Mouse (Mus musculus) urinary bladder, postnatal 14 days (tissue): ENCODE data around the gene Akt1.

Experiments
- DNase-seq: peaks from one replicate; pipeline ENCODE4 v3.0.0; 2021; ENCODE audit warnings: low spot score

The Akt1 gene

DNA sequence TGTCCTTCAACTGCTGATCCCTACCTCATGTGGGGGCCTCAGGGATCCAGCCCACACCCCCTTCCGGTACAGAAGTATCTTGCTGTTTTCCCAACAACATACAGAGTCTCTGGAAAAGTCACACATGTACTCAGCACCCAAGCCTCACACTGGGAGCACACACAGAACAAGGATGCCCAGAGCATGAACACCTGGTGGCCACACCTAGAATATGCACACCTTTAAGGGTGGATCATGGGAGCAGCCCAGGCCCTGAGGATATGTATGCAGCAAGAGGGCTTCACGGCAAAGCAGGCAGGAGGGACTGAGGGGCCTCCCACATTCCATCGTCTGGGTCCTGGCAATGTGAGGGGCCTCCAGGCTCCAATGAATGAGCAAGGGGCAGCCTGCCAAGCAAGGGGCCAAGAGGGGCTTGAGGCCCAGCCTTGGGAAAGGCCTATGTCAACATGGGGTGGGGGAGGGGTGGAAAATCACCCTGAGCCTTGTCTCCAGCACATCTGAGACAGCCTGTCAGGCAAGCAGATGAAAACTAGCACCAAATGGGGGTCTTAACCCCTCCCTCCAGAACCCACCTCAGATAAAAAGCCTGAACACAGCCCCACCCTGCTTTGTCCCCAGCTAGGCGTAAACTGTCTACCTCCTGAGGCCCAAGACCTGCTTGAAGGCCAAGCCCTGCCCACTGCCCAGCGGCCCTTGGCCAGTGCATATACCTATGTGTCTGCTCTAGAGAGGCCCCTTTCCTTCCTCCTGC is 13.9 kb downstream of the Akt1 start:
- peak; percentile 29 for DNase-seq

DNA sequence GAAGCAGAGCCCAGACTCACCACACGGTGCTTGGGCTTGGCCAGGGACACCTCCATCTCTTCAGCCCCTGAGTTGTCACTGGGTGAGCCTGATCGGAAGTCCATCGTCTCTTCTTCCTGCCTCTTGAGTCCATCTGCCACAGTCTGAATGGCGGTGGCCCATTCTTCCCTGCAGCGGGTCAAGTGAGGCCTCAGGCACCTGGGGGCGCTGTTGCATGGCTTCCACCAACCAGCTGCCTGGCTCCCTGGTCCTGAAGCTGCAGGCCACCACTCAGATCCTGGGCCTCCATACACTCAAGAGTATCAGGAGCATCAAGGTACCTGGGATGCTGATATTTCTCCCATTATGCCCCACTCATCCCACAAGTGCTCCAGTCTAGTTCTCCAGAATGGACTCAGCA is 15.6 kb downstream of the Akt1 start:
- DNase-seq = peak; percentile 79

DNA sequence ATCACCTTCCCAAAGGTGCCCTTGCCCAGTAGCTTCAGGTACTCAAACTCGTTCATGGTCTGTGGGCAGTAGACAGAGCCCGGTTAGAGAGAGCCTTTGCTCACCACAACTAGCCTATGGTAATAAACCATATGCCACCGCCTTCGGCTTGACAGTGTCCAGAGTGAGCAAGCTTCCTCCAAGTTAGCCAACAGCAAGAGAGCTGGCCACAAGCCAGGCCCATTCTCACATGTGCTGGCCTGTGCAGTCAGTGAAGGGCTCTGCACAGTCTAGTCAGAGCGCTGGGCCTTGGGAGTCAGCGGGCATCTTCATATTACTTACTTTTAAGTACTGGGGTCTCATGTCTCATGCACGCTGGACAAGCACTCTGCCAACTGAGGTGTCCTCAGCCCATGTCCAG is 16.1 kb downstream of the Akt1 start:
- peak; percentile 41 for DNase-seq

- DNase-seq = no peak
Observed at GRCm38 (mm10) chr12:112654076-112654475, 20.6 kb downstream of the Akt1 start.

DNA sequence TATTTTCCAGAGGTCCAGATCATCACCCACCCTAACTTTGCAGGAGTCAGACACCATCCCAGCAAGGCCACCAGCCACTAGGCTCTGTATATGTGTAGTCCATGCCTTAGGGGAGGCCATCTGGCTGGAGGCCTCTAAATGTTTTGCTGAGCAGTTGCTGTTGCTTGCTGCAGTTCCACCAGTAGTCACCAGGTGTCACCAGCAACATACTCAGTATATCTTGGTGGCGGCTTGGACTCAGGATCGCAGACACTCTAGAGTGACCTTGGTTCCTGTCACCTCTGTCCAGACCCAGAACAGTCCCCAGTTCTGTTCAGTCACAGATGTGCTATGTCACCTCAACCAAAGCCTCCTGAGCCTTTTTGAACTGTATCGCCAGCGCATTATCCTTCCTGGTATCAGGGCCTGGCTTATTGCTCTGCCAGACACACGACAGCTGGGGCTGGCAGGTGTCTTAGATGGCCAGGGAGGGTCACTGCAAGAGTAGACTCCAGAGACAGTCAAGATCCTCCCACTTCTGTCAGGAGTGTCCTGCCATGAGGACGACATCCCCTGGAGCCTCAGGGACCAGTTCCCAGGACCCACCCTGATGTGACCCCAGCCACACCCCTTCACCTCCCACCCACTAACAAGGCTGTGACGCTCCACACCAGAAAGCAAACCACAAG is 21.4 kb downstream of the Akt1 start:
- peak; percentile 90 for DNase-seq

- no peak for DNase-seq
Observed at GRCm38 (mm10) chr12:112651778-112652439, 22.8 kb downstream of the Akt1 start.

- DNase-seq = no peak
Observed at GRCm38 (mm10) chr12:112648081-112648480, 26.6 kb downstream of the Akt1 start.

GRCm38 (mm10) chr12:112646139-112646538 is 28.5 kb downstream of the Akt1 start:
- no peak for DNase-seq

- peak; percentile 45 for DNase-seq
Observed at GRCm38 (mm10) chr12:112644855-112645506, 29.7 kb downstream of the Akt1 start.

DNA sequence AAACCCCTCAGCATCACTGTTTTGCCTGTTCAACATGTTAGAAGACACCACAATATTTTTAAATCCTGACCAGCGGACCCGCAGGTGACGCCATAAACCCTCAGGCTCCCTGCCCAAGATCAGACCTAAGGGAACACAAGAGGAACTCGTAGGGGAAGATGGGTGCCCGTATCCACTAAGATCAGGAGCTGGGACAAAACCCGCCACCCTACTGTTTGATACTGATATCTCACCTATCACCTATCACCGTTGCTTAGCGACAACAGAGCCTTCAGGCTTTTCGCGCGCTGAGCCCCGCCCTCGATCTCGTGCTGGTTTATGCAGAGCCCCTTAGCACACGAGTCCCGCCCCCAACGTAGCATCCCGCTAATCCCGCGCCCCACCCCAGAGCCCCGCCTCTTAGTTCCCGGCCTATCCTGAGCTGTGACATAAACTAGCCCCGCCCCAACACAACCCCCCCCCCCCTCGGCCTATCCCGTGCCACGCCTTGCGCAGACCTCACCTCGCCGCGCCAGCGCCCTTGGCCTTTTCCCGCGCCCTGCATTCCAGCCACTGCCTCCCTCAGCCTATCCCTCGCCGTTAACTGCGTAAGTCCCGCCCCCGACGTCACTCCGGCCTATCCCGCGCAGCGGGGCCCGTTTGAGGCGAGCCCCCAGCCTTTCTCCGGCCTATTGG is 30.4 kb downstream of the Akt1 start, which contains the start of gene Siva1:
Siva1 (plus strand) TSS at position 500 of the 675 bp plus-strand sequence.
- DNase-seq = peak; percentile 100

- no peak for DNase-seq
Observed at GRCm38 (mm10) chr12:112643126-112643525, 31.6 kb downstream of the Akt1 start.

DNA sequence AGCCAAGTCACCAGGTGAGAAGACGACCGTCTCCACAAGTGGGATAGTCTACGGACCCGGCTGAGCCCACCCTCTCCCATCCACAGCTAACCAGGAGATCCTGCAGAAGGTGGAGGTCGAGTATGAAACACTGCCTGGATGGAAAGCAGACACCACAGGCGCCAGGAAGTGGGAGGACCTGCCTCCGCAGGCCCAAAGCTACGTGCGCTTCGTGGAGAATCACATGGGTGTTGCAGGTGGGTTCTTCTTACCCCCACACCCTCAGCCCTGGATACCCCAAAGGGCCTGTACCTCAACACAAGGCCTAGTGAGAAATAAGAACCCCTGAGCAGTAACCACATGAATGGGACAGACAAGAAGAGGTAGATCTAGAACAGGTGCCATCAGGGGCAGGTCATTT is 35.2 kb downstream of the Akt1 start:
- DNase-seq = no peak

DNA sequence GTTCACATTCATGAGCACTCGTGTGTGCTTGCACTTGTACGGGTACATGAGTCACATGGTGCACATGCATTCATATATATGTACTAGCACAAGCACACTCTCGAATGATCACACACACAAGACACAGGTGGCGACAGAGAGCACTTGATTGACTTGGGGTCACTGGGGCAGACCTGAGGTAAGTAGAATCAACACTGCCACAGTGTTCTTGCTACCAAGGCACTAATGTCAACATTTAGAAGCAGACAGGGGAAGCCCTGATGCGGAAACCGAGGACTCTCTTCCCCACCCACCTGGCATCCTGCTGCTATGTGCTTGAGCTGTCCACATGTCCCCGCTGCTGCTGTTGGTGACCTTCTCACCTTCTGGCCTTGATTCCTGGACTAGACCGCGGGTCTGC is 41.0 kb downstream of the Akt1 start:
- no peak for DNase-seq

DNA sequence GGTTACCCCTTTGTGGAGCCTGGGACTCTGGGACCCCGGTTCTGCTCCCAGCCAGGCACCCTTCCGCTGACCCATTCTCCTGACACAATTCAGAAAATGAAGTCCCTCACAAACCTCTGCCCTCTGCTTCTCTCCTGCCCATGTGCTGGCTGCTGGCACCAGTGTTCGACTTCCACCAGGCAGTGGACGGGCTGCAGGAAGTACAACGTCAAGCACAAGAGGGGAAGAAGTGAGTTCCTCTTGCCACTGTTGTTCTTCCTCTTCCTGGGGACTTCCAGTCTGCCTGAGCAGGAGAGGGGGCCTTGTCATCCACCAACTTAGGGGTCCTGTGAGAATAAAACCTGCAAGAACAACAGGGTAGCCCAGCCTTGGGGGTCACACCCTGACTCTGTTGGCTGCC is 41.8 kb downstream of the Akt1 start:
- no peak for DNase-seq

GRCm38 (mm10) chr12:112632084-112632777 is 42.5 kb downstream of the Akt1 start:
- DNase-seq = no peak

DNA sequence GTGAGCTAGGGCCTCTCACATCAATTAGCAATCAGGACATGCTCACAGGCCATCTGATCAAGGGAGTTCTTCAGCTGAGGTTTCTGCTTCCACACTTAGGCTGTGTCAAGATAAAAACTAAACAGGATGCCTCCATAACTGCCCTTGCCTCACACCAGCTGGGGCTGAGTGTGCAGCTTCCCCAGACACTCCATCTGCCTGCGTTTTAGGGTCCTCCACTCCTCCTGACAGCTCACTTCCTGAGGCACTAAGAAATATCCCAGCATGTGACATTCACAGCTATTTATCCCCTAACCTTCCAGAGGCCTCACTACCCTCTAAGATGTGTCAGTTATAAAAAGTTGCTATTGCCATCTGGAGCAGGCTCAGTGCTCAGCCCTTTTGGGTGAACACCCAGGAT is 43.2 kb downstream of the Akt1 start:
- DNase-seq = no peak

GRCm38 (mm10) chr12:112630796-112631195 is 43.9 kb downstream of the Akt1 start:
- no peak for DNase-seq

- DNase-seq = no peak
Observed at GRCm38 (mm10) chr12:112630029-112630428, 44.7 kb downstream of the Akt1 start.

GRCm38 (mm10) chr12:112628928-112629721 is 45.6 kb downstream of the Akt1 start:
- peak; percentile 73 for DNase-seq

- no peak for DNase-seq
Observed at GRCm38 (mm10) chr12:112628197-112628596, 46.5 kb downstream of the Akt1 start.
